Mouse (Mus musculus) megakaryocyte, embryonic 14.5 days (primary cell): ENCODE data around the gene Tmigd3. TPM values are rescaled to one million over a fixed set of nuclear protein-coding genes. Genes with fewer than 3 reads are reported as not detected.
"Not testable (repeated sequence)": the region's sequence is repeated elsewhere in the genome, so short reads cannot be mapped to it uniquely, and the experiment has no call there.

ENCODE experiments used
- H3K27me3 ChIP-seq: replicated peaks from 2 replicates; pipeline ENCODE3; 2012; ENCODE audit warnings: inconsistent platforms
- H3K36me3 ChIP-seq: replicated peaks from 2 replicates; pipeline ENCODE3; 2012; ENCODE audit warnings: low read length, inconsistent platforms, mixed read lengths
- H3K4me1 ChIP-seq: 2 replicates; pipeline ENCODE4 v1.6.1; 2012; ENCODE audit warnings: inconsistent platforms
- H3K4me3 ChIP-seq: replicated peaks from 2 replicates; pipeline ENCODE3; 2012; ENCODE audit warnings: moderate library complexity, mild to moderate bottlenecking, inconsistent platforms
- H3K9me3 ChIP-seq: 2 replicates; pipeline ENCODE4 v1.6.1; 2012; ENCODE audit warnings: inconsistent platforms
- FLI1 ChIP-seq: IDR thresholded peaks from 2 replicates; pipeline ENCODE4 v1.6.1; 2012; ENCODE audit warnings: low read length, inconsistent platforms, mixed read lengths
- GATA1 ChIP-seq: IDR thresholded peaks from 3 replicates; pipeline ENCODE4 v1.6.1; 2012; ENCODE audit warnings: mixed read lengths, low read length, inconsistent platforms, borderline replicate concordance
- polyA plus RNA-seq: library from polyadenylated mRNA; stranded (reverse); fragments of >175 nt; gene quantifications from 2 replicates; pipeline ENCODE4 v1.2.3, GENCODE M21; 2012; ENCODE audit warnings: low replicate concordance; ENCODE audit not compliant: insufficient read depth

The Tmigd3 gene
- polyA plus RNA-seq, 1 experiment: not detected

DNA sequence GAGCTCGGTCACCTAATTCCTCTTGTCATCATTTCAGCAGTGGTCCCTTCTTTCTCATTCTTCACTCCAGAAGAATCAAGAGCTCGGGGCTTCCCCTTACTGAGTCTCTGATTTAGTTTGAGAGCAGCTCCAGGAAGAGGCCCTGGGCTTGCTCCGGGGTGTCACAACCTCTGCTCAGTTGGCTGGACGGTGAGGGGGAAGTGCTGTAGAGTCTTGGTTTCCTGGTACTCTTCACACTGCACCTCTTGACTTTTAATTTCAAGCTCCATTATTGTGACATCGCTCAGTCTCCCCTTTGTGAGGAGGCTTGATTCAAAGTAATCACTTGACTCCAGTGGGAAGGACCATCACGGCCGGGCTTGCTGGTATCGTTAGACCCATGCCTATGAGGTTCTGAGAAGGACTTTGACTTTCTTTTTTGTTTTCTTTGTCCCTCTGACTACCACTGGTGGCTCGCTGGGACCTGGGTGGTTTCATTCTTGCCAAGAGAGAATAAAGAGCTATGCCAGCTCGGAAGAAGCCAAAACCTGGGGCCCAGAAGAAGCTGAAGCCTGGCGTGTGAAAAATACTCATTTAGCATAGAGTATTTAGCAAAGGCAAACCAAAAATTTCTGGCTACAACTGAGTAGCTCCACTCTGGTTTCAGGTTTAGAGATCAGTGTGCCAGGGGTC is 40.0 kb downstream of the Tmigd3 start:
- Histone ChIP-seq H3K4me1 (peaks cover 98% of the 10 kb centered on the region), H3K36me3 (peaks cover 83% of the 10 kb centered on the region), H3K9me3 (no peaks in the 10 kb centered on the region), H3K4me3 (peak overlapping the region; percentile 38), H3K27me3 (no peaks in the 10 kb centered on the region)
- TF ChIP-seq GATA1 (no peak), FLI1 (no peak)

GRCm38 (mm10) chr3:105912097-105912880 is 41.6 kb downstream of the Tmigd3 start:
- no peak for TF ChIP-seq GATA1
- TF ChIP-seq FLI1: no peak
- Histone ChIP-seq H3K9me3 (no peaks in the 10 kb centered on the region), H3K36me3 (peaks cover 80% of the 10 kb centered on the region), H3K27me3 (no peaks in the 10 kb centered on the region), H3K4me3 (no peak overlapping the region), H3K4me1 (peaks cover 100% of the 10 kb centered on the region)

DNA sequence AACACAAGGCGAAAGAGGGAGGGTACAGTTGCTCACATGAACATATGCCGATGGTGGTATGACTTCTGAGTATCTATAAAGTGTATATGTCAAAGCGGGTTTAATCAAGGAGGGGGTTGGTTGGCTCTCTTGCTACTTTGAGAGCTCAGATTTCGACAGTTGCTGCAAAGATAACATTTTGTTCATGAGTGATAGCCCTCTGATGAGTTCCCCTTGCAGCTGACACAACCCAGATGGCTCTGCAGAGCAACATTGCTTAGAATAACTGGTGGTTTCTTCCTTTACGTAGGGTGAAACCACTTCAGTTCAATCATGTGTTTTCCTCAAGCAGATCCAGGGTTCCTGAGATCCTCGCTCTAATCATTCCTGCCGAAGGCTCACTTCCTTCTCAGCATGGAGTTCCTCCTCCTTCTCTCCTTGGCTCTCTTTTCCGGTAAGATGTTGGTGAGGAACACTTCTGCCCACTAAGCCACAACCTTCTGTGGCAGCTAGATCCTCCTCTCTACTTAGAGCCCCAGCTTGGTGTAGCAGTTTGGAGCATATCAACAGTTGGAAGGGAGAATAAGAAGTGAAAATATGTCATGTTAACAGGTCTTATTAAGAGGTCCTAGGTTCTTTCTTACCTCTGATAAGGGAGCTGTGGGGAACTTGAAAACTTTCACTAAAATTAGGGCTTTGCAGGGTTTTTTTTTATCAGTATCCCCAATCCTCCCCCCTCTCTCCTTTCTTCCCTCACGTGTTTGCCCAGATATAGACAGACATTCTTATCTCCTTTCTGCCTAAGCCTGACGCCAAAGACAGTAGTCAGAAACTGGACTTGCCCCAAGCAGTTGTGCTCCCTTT is 43.4 kb downstream of the Tmigd3 start:
- Histone ChIP-seq H3K36me3 (peaks cover 77% of the 10 kb centered on the region), H3K9me3 (no peaks in the 10 kb centered on the region), H3K4me1 (peaks cover 100% of the 10 kb centered on the region), H3K4me3 (peak overlapping the region; percentile 79), H3K27me3 (no peaks in the 10 kb centered on the region)
- TF ChIP-seq FLI1: no peak
- no peak for TF ChIP-seq GATA1

GRCm38 (mm10) chr3:105915281-105915680 is 44.6 kb downstream of the Tmigd3 start:
- Histone ChIP-seq H3K36me3 (peaks cover 78% of the 10 kb centered on the region), H3K4me3 (peak overlapping the region; percentile 7), H3K9me3 (no peaks in the 10 kb centered on the region), H3K4me1 (peaks cover 100% of the 10 kb centered on the region), H3K27me3 (no peaks in the 10 kb centered on the region)
- TF ChIP-seq GATA1 (no peak), FLI1 (no peak)

DNA sequence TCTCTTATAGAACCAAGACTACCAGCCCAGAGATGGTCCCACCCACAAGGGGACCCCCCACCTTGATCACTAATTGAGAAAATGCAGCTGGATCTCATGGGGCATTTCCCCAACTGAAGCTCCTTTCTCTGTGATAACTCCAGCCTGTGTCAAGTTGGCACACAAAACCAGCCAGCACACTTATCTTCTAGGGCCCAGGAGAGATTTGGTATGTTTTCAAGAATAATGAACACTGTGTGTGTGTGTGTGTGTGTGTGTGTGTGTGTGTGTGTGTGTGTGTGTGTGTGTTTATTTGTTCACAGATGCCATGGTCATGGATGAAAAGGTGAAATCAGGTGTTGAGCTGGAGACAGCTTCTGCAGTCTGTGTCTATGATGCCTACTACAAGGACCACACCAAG is 45.8 kb downstream of the Tmigd3 start:
- not testable (repeated sequence) for H3K9me3 ChIP-seq, H3K27me3 ChIP-seq
- H3K4me1 ChIP-seq: peaks cover 99% of the 10 kb centered on the region
- H3K36me3 ChIP-seq: peaks cover 73% of the 10 kb centered on the region
- H3K4me3 ChIP-seq: peak overlapping the region; percentile 85

DNA sequence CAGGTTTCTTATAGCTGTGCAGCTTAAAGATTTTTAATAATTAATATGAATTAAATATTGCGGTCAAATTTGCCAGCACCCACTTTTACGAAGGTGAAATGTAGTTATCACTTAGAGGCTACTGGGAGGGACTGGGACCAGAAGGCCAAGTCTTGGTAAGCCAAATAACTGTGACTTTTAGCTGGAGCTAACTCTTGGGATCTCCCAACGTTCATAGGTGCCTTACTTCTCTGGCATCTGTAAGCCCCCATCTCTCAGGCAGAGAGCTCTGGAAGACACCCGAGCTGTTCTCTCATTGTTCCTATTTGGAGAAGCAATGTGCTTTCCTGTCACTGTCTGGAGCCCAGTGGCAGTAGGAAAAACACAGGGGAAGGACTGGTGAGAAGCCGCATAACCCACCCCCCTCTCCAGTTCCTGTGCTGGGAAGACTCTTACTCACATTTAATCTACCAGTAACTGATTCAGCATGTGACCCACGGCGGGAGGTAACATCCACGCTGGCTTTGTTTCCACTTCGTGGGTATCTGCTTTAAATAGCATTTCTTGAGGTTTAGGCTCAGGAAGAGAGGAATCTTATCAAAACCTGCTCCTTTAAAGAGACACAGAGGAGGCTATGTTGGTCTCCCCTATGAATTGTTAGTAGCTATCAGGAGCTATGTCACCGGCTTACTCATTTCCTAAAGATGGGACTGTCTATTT is 47.1 kb downstream of the Tmigd3 start:
- TF ChIP-seq GATA1 (no peak; the same call in 2 of the 3 replicates), FLI1 (no peak)
- Histone ChIP-seq H3K4me1 (peaks cover 99% of the 10 kb centered on the region), H3K9me3 (no peaks in the 10 kb centered on the region)

GRCm38 (mm10) chr3:105918355-105918745 is 47.6 kb downstream of the Tmigd3 start:
- H3K27me3 ChIP-seq: no peaks in the 10 kb centered on the region
- peaks cover 77% of the 10 kb centered on the region for H3K36me3 ChIP-seq
- peaks cover 99% of the 10 kb centered on the region for H3K4me1 ChIP-seq
- H3K4me3 ChIP-seq: peak overlapping the region; percentile 77
- TF ChIP-seq FLI1: no peak
- TF ChIP-seq GATA1: no peak
- no peaks in the 10 kb centered on the region for H3K9me3 ChIP-seq

More for the DNA sequence above, 47.1 kb downstream of the Tmigd3 start:
- Histone ChIP-seq H3K4me3 (peak overlapping the region; percentile 57), H3K36me3 (peaks cover 74% of the 10 kb centered on the region), H3K27me3 (no peaks in the 10 kb centered on the region)

GRCm38 (mm10) chr3:105920743-105921142 is 50.0 kb downstream of the Tmigd3 start:
- H3K36me3 ChIP-seq: peaks cover 78% of the 10 kb centered on the region
- not testable (repeated sequence) for H3K27me3 ChIP-seq, H3K4me3 ChIP-seq, H3K9me3 ChIP-seq
- peaks cover 99% of the 10 kb centered on the region for H3K4me1 ChIP-seq

- H3K4me1 ChIP-seq: peaks cover 99% of the 10 kb centered on the region
- H3K4me3 ChIP-seq: no peak overlapping the region
- peaks cover 86% of the 10 kb centered on the region for H3K36me3 ChIP-seq
- H3K27me3 ChIP-seq: no peaks in the 10 kb centered on the region
- H3K9me3 ChIP-seq: no peaks in the 10 kb centered on the region
- no peak for TF ChIP-seq GATA1
Observed at GRCm38 (mm10) chr3:105921959-105922358, 51.3 kb downstream of the Tmigd3 start.
